Mouse (Mus musculus) forebrain, postnatal 0 days (tissue): Measurements from ENCODE around the gene Lmod2. TPM values are rescaled to one million over a fixed set of nuclear protein-coding genes. Genes with fewer than 3 reads are reported as not detected.

Experiments
- ATAC-seq: fragments of 200-750 bp; cut with Nextera tagmentation; 2 replicates; pipeline ENCODE4 v1.8.0; 2017; ENCODE audit warnings: mild to moderate bottlenecking, moderate library complexity
- DNase-seq: peaks from one replicate; pipeline ENCODE4 v3.0.0-alpha.2; 2015
- H3K27ac ChIP-seq: fragments of 300-500 bp; sonication (generic); 2 replicates; pipeline ENCODE4 v1.5.1; 2014; ENCODE audit warnings: low read depth, mild to moderate bottlenecking, antibody characterized with exemption, low read length, moderate library complexity, mixed read lengths
- H3K27me3 ChIP-seq: fragments of 300-500 bp; sonication (generic); 2 replicates; pipeline ENCODE4 v1.6.1; 2014; ENCODE audit warnings: mild to moderate bottlenecking, low read length, mixed read lengths; ENCODE audit not compliant: insufficient read depth
- H3K36me3 ChIP-seq: fragments of 300-500 bp; sonication (generic); 2 replicates; pipeline ENCODE4 v1.6.1; 2014; ENCODE audit warnings: mild to moderate bottlenecking, moderate library complexity; ENCODE audit not compliant: insufficient read depth
- H3K4me1 ChIP-seq: fragments of 300-500 bp; sonication (generic); 2 replicates; pipeline ENCODE4 v1.6.1; 2014; ENCODE audit warnings: antibody characterized with exemption; ENCODE audit not compliant: insufficient read depth
- H3K4me2 ChIP-seq: fragments of 300-500 bp; sonication (generic); 2 replicates; pipeline ENCODE4 v1.6.1; 2014; ENCODE audit warnings: low read depth, mild to moderate bottlenecking, moderate library complexity
- H3K4me3 ChIP-seq: fragments of 300-500 bp; sonication (generic); 2 replicates; pipeline ENCODE4 v1.5.1; 2014; ENCODE audit warnings: low read depth, low read length, mixed read lengths
- H3K9ac ChIP-seq: fragments of 300-500 bp; sonication (generic); 2 replicates; pipeline ENCODE4 v1.6.1; 2014; ENCODE audit warnings: mild to moderate bottlenecking
- H3K9me3 ChIP-seq: fragments of 300-500 bp; sonication (generic); 2 replicates; pipeline ENCODE4 v1.6.1; 2016; ENCODE audit warnings: low read length
- CTCF ChIP-seq: sonication (generic); IDR thresholded peaks from 2 replicates; pipeline ENCODE4 v1.5.1; 2016; ENCODE audit warnings: antibody characterized with exemption, control low read depth, low read depth
- WGBS: fragments of 180-500 bp; shearing (Covaris S2); extraction: QIAGEN DNeasy Blood & Tissue Kit; methylation state at CpG from one replicate; pipeline ENCODE4 v1.1.7; 2014; 5-methylcytosine and 5-hydroxymethylcytosine counted together
- polyA plus RNA-seq: library from polyadenylated mRNA; unstranded; fragments of >200 nt; fragmentation: Nextera tagmentation; extraction: Ambion mirVana; gene quantifications from 2 replicates; pipeline ENCODE4 v1.2.1, GENCODE M21; 2015
- total RNA-seq: library from RNA; depleted of rRNA; stranded (reverse); fragments of >200 nt; gene quantifications from 2 replicates; pipeline ENCODE4 v1.2.3, GENCODE M21; 2014

The Lmod2 gene
- total and polyA plus RNA-seq, 2 experiments from 2014 or later = not detected

DNA sequence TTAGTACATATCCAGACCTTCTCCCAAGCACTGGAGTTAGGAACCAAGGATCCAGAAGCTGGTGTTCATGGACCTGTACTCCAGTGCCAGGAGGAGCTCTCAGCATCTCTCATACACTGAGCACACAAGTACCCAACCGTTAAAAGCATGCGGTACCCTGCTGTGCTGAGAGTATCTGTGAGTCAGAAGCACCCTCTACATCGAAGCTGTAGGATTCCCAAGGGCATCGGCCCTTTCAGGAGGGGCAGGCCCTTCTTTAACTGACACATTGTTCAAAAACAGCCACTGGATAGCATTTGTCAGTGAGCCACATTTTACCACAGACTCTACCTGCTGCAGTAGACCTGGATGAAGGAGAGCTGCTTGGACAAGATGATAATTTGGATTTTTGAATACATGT, 10.6 kb downstream of the Lmod2 start:
- Histone ChIP-seq H3K9me3 (no peaks in the 10 kb centered on the region), H3K4me3 (no peak overlapping the region), H3K27me3 (no peaks in the 10 kb centered on the region), H3K4me2 (no peak overlapping the region), H3K36me3 (peaks cover 1% of the 10 kb centered on the region; the same call in 1 of the 2 replicates), H3K27ac (no peak overlapping the region), H3K9ac (no peak overlapping the region), H3K4me1 (no peaks in the 10 kb centered on the region)
- no peak for TF ChIP-seq CTCF
- no peak for DNase-seq
- ATAC-seq = no peak
- 77% methylated on average over 4 of the region's 4 CpGs for WGBS

DNA sequence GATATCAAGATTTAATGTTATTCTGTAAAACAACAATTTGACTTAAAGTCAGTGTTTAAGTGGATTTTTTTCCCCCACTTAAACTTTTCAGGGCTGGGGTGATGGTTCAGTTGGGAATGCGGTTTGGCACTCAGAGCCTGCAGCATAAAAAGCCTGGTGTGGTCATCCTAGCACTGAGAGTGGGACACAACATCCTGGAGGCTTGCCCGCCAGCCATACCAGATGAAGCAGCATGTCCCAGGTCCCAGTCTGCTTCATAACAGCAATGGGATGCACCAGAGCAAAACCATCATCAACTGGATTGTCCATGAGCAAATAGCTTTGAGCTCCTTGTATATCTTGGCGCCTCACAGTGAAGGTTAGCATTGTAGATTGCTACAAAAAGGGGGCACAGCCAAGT, 11.1 kb downstream of the Lmod2 start:
- Histone ChIP-seq H3K4me1 (no peaks in the 10 kb centered on the region), H3K9me3 (no peaks in the 10 kb centered on the region), H3K4me2 (no peak overlapping the region), H3K36me3 (peaks cover 5% of the 10 kb centered on the region; the same call in 1 of the 2 replicates), H3K27me3 (no peaks in the 10 kb centered on the region), H3K27ac (no peak overlapping the region), H3K9ac (no peak overlapping the region), H3K4me3 (no peak overlapping the region)
- WGBS = 91% methylated on average over 3 of the region's 3 CpGs
- DNase-seq (no peak), ATAC-seq (no peak)
- TF ChIP-seq CTCF = no peak

- Histone ChIP-seq H3K9ac (no peak overlapping the region), H3K4me1 (no peaks in the 10 kb centered on the region), H3K4me2 (no peak overlapping the region), H3K36me3 (peaks cover 12% of the 10 kb centered on the region; the same call in 1 of the 2 replicates), H3K27me3 (no peaks in the 10 kb centered on the region), H3K4me3 (no peak overlapping the region), H3K27ac (no peak overlapping the region), H3K9me3 (no peaks in the 10 kb centered on the region)
- 63% methylated on average over 4 of the region's 4 CpGs for WGBS
- no peak for DNase-seq
- no peak for ATAC-seq
- no peak for TF ChIP-seq CTCF
Measured at GRCm38 (mm10) chr6:24609531-24609930, 12.0 kb downstream of the Lmod2 start.

GRCm38 (mm10) chr6:24610358-24610757, 12.8 kb downstream of the Lmod2 start:
- Histone ChIP-seq H3K36me3 (peaks cover 20% of the 10 kb centered on the region; the same call in 1 of the 2 replicates), H3K4me1 (no peaks in the 10 kb centered on the region), H3K27me3 (no peaks in the 10 kb centered on the region), H3K9ac (no peak overlapping the region), H3K9me3 (no peaks in the 10 kb centered on the region), H3K4me3 (no peak overlapping the region), H3K4me2 (no peak overlapping the region), H3K27ac (no peak overlapping the region)
- no peak for DNase-seq
- ATAC-seq = no peak
- TF ChIP-seq CTCF = no peak
- 96% methylated on average over 4 of the region's 4 CpGs for WGBS

DNA sequence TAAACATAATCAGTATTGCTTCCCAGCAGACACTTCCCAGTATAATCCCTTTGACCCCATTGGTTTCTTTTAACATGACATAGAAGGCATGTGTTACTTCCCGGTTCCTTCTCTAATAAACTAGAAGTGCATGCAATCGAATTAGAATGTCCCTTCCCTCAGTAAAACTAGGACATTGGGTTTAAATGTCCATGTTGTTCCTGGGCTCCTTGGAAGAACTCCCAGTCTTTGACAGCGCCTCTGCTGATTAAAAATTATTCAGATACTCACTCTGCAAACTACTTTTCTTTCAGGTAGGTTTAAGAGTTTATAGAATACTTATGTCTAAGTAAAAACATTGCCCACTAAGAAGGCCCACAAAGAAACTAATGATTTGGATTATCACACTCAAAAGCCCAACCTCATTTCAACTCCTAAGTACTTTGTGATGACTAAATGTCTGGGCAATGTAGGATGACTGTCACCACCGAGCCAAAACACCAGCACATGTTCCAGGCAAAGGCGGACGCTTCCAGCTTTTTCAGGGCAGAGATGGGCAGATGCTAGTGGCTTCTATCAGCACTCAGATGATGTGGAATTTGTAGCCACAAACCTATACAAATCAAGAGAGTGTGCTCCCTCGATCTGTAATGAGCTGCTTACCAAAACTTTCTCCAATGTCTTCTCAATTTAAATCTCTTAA, 14.7 kb downstream of the Lmod2 start:
- H3K4me3 ChIP-seq = no peak overlapping the region

GRCm38 (mm10) chr6:24613346-24613745, 15.8 kb downstream of the Lmod2 start:
- no peak for DNase-seq
- peaks cover 29% of the 10 kb centered on the region for H3K36me3 ChIP-seq
- WGBS = 90% methylated on average over 6 of the region's 6 CpGs

More for the DNA sequence above, 14.7 kb downstream of the Lmod2 start:
- H3K36me3 ChIP-seq = peaks cover 24% of the 10 kb centered on the region; the same call in 1 of the 2 replicates
- ATAC-seq (no peak), DNase-seq (no peak)
- no peak overlapping the region for H3K9ac ChIP-seq
- no peaks in the 10 kb centered on the region for H3K27me3 ChIP-seq
- no peak overlapping the region for H3K27ac ChIP-seq
- H3K4me1 ChIP-seq = no peaks in the 10 kb centered on the region
- no peaks in the 10 kb centered on the region for H3K9me3 ChIP-seq
- no peak for TF ChIP-seq CTCF
- 89% methylated on average over 7 of the region's 7 CpGs for WGBS
- no peak overlapping the region for H3K4me2 ChIP-seq

DNA sequence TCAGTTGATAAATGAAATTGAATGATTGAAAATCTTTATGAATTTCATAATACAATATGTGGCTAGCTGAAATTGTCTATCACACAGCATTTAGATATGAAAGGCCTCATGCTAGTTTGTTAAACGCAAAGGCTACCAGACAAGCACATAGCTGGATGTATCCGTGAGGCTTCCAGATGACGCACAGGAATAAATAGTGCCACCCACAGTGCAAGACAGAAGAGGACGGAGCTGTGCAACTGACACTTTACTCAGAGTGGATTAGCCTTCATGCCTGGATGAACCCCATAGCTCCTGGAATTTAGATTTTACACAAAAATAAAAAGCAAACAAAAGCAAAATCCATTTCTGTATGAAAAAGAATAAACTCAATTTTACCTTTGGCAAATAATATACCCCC, 16.4 kb downstream of the Lmod2 start:
- DNase-seq (no peak), ATAC-seq (no peak)
- no peak for TF ChIP-seq CTCF
- no peaks in the 10 kb centered on the region for H3K9me3 ChIP-seq
- no peak overlapping the region for H3K27ac ChIP-seq
- no peak overlapping the region for H3K9ac ChIP-seq
- H3K36me3 ChIP-seq = peaks cover 29% of the 10 kb centered on the region
- no peaks in the 10 kb centered on the region for H3K27me3 ChIP-seq
- 37% methylated on average over 4 of the region's 4 CpGs for WGBS
- H3K4me3 ChIP-seq = no peak overlapping the region
- H3K4me1 ChIP-seq = no peaks in the 10 kb centered on the region
- H3K4me2 ChIP-seq = no peak overlapping the region

More at GRCm38 (mm10) chr6:24613346-24613745, 15.8 kb downstream of the Lmod2 start:
- H3K4me3 ChIP-seq = no peak overlapping the region
- no peak overlapping the region for H3K9ac ChIP-seq
- no peak for TF ChIP-seq CTCF
- H3K27me3 ChIP-seq = no peaks in the 10 kb centered on the region
- H3K9me3 ChIP-seq = no peaks in the 10 kb centered on the region
- no peak overlapping the region for H3K4me2 ChIP-seq
- no peaks in the 10 kb centered on the region for H3K4me1 ChIP-seq
- no peak overlapping the region for H3K27ac ChIP-seq
- ATAC-seq = no peak
